Mouse (Mus musculus): ENCODE data around the gene E130308A19Rik. TPM values are rescaled to one million over a fixed set of nuclear protein-coding genes. Genes with fewer than 3 reads are reported as not detected.

The E130308A19Rik gene
- polyA plus RNA-seq, 1 experiment from 2014 or later: 37.3 TPM

GRCm38 (mm10) chr4:59596556-59596955 is 29.5 kb upstream of the E130308A19Rik start:
- H3K9me3 ChIP-seq (ENCODE audit: control insufficient read depth, low read length): no peaks in the 10 kb centered on the region
- no peak overlapping the region for H3K4me3 ChIP-seq (ENCODE audit: low read length)
- ATAC-seq: no peak
- no peak overlapping the region for H3K27ac ChIP-seq (ENCODE audit: low read depth, low read length)
- H3K36me3 ChIP-seq (ENCODE audit: control insufficient read depth, insufficient read depth, low read length): peaks cover 6% of the 10 kb centered on the region
- 90% methylated on average over 2 of the region's 2 CpGs for WGBS
- H3K4me1 ChIP-seq (ENCODE audit: control insufficient read depth, insufficient read depth, low read depth, low read length): no peaks in the 10 kb centered on the region
- H3K9ac ChIP-seq (ENCODE audit: low read depth, low read length): no peak overlapping the region
- no peak overlapping the region for H3K4me2 ChIP-seq (ENCODE audit: low read length)
- no peaks in the 10 kb centered on the region for H3K27me3 ChIP-seq (replicated peaks; ENCODE audit: control insufficient read depth, insufficient read depth, low read length)

DNA sequence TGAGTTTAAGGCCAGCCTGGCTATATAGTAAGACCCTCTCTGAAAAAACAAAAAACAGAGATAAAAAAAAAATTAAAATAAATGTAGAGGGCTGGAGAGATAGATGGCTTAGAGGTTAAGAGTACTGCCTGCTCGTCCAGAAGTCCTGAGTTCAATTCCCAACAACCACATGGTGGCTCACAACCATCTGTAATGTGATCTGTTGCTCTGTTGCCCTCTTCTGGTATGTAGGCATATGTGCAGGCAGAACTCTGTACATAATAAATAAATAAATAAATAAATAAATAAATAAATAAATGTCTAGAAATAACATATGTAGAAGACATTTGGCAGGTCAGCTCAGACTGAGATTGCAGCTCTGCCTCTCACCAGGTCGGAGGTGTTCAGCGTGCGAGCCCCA is 23.3 kb upstream of the E130308A19Rik start:
- 89% methylated on average over 4 of the region's 4 CpGs for WGBS
- ATAC-seq: no peak
- Histone ChIP-seq H3K4me2 (ENCODE audit: low read length) (no peak overlapping the region), H3K4me3 (ENCODE audit: low read length) (no peak overlapping the region), H3K27me3 (replicated peaks; ENCODE audit: control insufficient read depth, insufficient read depth, low read length) (no peaks in the 10 kb centered on the region), H3K9me3 (ENCODE audit: control insufficient read depth, low read length) (no peaks in the 10 kb centered on the region), H3K36me3 (ENCODE audit: control insufficient read depth, insufficient read depth, low read length) (0 out of 2 replicates have a peak, but pooled peaks cover under 1% of the 10 kb centered on the region), H3K4me1 (ENCODE audit: control insufficient read depth, insufficient read depth, low read depth, low read length) (no peaks in the 10 kb centered on the region), H3K9ac (ENCODE audit: low read depth, low read length) (no peak overlapping the region), H3K27ac (ENCODE audit: low read depth, low read length) (no peak overlapping the region)

- WGBS: 75% methylated on average over 3 of the region's 3 CpGs
- no peak for ATAC-seq
- no peaks in the 10 kb centered on the region for H3K4me1 ChIP-seq (ENCODE audit: control insufficient read depth, insufficient read depth, low read depth, low read length)
- no peak overlapping the region for H3K9ac ChIP-seq (ENCODE audit: low read depth, low read length)
- no peak overlapping the region for H3K27ac ChIP-seq (ENCODE audit: low read depth, low read length)
- H3K27me3 ChIP-seq (replicated peaks; ENCODE audit: control insufficient read depth, insufficient read depth, low read length): no peaks in the 10 kb centered on the region
- no peaks in the 10 kb centered on the region for H3K9me3 ChIP-seq (ENCODE audit: control insufficient read depth, low read length)
- no peaks in the 10 kb centered on the region for H3K36me3 ChIP-seq (ENCODE audit: control insufficient read depth, insufficient read depth, low read length)
- no peak overlapping the region for H3K4me2 ChIP-seq (ENCODE audit: low read length)
- no peak overlapping the region for H3K4me3 ChIP-seq (ENCODE audit: low read length)
These were observed 21.1 kb upstream of the E130308A19Rik start for GRCm38 (mm10) chr4:59604892-59605291.

DNA sequence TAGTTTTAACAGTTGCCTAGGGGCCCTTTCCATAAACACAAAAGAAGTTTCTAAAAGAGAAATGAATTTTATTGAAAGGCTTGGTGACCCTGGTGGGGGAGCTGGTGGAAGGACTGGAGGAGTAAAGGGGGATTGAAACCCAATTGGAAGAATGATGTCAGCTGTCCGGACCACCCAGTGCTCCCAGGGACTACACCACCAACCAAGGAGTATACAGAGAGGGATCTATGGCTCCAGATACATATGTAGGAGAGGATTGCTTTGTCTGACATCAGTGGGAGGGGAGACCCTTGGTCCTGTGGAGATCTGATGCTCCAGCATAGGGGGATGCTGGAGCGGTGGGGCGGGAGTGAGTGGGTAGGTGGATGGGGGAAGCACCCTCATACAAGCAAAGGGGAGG is 20.5 kb upstream of the E130308A19Rik start:
- no peak overlapping the region for H3K4me2 ChIP-seq (ENCODE audit: low read length)
- ATAC-seq: no peak
- 97% methylated on average over 3 of the region's 3 CpGs for WGBS

GRCm38 (mm10) chr4:59610411-59610810 is 15.6 kb upstream of the E130308A19Rik start:
- 82% methylated on average over 3 of the region's 3 CpGs for WGBS
- ATAC-seq: no peak
- no peak overlapping the region for H3K4me3 ChIP-seq (ENCODE audit: low read length)
- H3K27me3 ChIP-seq (replicated peaks; ENCODE audit: control insufficient read depth, insufficient read depth, low read length): no peaks in the 10 kb centered on the region
- no peak overlapping the region for H3K9ac ChIP-seq (ENCODE audit: low read depth, low read length)
- H3K9me3 ChIP-seq (ENCODE audit: control insufficient read depth, low read length): no peaks in the 10 kb centered on the region
- H3K4me1 ChIP-seq (ENCODE audit: control insufficient read depth, insufficient read depth, low read depth, low read length): no peaks in the 10 kb centered on the region
- H3K27ac ChIP-seq (ENCODE audit: low read depth, low read length): no peak overlapping the region
- H3K36me3 ChIP-seq (ENCODE audit: control insufficient read depth, insufficient read depth, low read length): no peaks in the 10 kb centered on the region
- H3K4me2 ChIP-seq (ENCODE audit: low read length): no peak overlapping the region

More for the DNA sequence above, 20.5 kb upstream of the E130308A19Rik start:
- no peak overlapping the region for H3K4me3 ChIP-seq (ENCODE audit: low read length)
- no peaks in the 10 kb centered on the region for H3K9me3 ChIP-seq (ENCODE audit: control insufficient read depth, low read length)
- H3K4me1 ChIP-seq (ENCODE audit: control insufficient read depth, insufficient read depth, low read depth, low read length): no peaks in the 10 kb centered on the region
- H3K36me3 ChIP-seq (ENCODE audit: control insufficient read depth, insufficient read depth, low read length): no peaks in the 10 kb centered on the region
- H3K27me3 ChIP-seq (replicated peaks; ENCODE audit: control insufficient read depth, insufficient read depth, low read length): no peaks in the 10 kb centered on the region
- no peak overlapping the region for H3K27ac ChIP-seq (ENCODE audit: low read depth, low read length)
- H3K9ac ChIP-seq (ENCODE audit: low read depth, low read length): no peak overlapping the region

GRCm38 (mm10) chr4:59614986-59615385 is 11.0 kb upstream of the E130308A19Rik start:
- Histone ChIP-seq H3K27ac (ENCODE audit: low read depth, low read length) (no peak overlapping the region), H3K9ac (ENCODE audit: low read depth, low read length) (no peak overlapping the region), H3K27me3 (replicated peaks; ENCODE audit: control insufficient read depth, insufficient read depth, low read length) (no peaks in the 10 kb centered on the region), H3K4me1 (ENCODE audit: control insufficient read depth, insufficient read depth, low read depth, low read length) (no peaks in the 10 kb centered on the region), H3K4me3 (ENCODE audit: low read length) (no peak overlapping the region), H3K4me2 (ENCODE audit: low read length) (no peak overlapping the region), H3K9me3 (ENCODE audit: control insufficient read depth, low read length) (no peaks in the 10 kb centered on the region), H3K36me3 (ENCODE audit: control insufficient read depth, insufficient read depth, low read length) (no peaks in the 10 kb centered on the region)
- ATAC-seq: no peak
- 56% methylated on average over 1 of the region's 1 CpGs for WGBS

GRCm38 (mm10) chr4:59619611-59620245 is 6.3 kb upstream of the E130308A19Rik start:
- H3K27me3 ChIP-seq (replicated peaks; ENCODE audit: control insufficient read depth, insufficient read depth, low read length): no peaks in the 10 kb centered on the region
- no peaks in the 10 kb centered on the region for H3K9me3 ChIP-seq (ENCODE audit: control insufficient read depth, low read length)
- H3K4me3 ChIP-seq (ENCODE audit: low read length): no peak overlapping the region
- no peaks in the 10 kb centered on the region for H3K4me1 ChIP-seq (ENCODE audit: control insufficient read depth, insufficient read depth, low read depth, low read length)
- no peak overlapping the region for H3K9ac ChIP-seq (ENCODE audit: low read depth, low read length)
- H3K4me2 ChIP-seq (ENCODE audit: low read length): no peak overlapping the region
- 91% methylated on average over 5 of the region's 5 CpGs for WGBS
- no peaks in the 10 kb centered on the region for H3K36me3 ChIP-seq (ENCODE audit: control insufficient read depth, insufficient read depth, low read length)
- no peak for ATAC-seq
- no peak overlapping the region for H3K27ac ChIP-seq (ENCODE audit: low read depth, low read length)

DNA sequence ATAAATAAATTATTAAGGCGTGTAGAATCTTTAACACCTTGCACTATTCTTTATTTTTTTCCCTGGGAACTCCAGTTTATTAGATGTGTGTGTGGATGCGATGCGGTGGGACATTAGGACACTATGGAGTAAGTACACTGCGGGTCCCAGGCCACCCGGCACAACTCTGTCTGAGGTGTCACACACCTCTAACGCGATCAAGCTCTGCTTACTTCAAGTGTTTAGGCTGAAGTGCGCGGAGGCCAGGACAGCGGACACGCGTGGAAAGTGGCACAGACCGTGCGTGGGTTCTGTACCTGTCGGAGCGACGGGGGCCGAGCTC is 374 bp upstream of the E130308A19Rik start:
- peak overlapping the region; percentile 96 for H3K9ac ChIP-seq (ENCODE audit: low read depth, low read length)
- no peak for ATAC-seq
- H3K4me3 ChIP-seq (ENCODE audit: low read length): peak overlapping the region; percentile 98
- H3K4me1 ChIP-seq (ENCODE audit: control insufficient read depth, insufficient read depth, low read depth, low read length): peaks cover 16% of the 10 kb centered on the region
- peak overlapping the region; percentile 60 for H3K4me2 ChIP-seq (ENCODE audit: low read length)
- no peaks in the 10 kb centered on the region for H3K27me3 ChIP-seq (replicated peaks; ENCODE audit: control insufficient read depth, insufficient read depth, low read length)
- H3K27ac ChIP-seq (ENCODE audit: low read depth, low read length): peak overlapping the region; percentile 93
- H3K36me3 ChIP-seq (ENCODE audit: control insufficient read depth, insufficient read depth, low read length): no peaks in the 10 kb centered on the region
- H3K9me3 ChIP-seq (ENCODE audit: control insufficient read depth, low read length): no peaks in the 10 kb centered on the region
- 2% methylated on average over 18 of the region's 18 CpGs for WGBS

DNA sequence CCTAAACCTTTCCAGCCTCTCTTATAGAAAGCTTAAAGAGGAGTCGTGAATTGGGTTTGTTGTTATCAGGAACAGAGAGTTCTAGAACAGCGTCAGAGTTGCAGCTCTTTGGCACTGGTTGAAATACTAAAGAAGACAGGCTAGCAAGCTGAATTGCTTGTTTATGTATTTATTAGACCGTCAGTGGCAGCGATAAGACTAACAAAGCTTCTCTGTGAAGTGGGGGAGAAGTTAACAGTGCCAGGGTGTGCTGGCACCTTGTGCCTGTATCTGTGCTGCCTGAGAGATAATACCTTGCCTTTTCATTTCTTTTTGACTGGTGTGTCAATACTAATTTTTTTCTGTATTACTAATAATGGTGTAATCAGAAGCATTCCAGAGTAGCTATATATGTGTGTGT is 2.2 kb downstream of the E130308A19Rik start:
- Histone ChIP-seq H3K4me1 (ENCODE audit: control insufficient read depth, insufficient read depth, low read depth, low read length) (peaks cover 16% of the 10 kb centered on the region), H3K36me3 (ENCODE audit: control insufficient read depth, insufficient read depth, low read length) (no peaks in the 10 kb centered on the region), H3K9ac (ENCODE audit: low read depth, low read length) (no peak overlapping the region), H3K9me3 (ENCODE audit: control insufficient read depth, low read length) (no peaks in the 10 kb centered on the region), H3K27me3 (replicated peaks; ENCODE audit: control insufficient read depth, insufficient read depth, low read length) (no peaks in the 10 kb centered on the region), H3K27ac (ENCODE audit: low read depth, low read length) (no peak overlapping the region), H3K4me2 (ENCODE audit: low read length) (peak overlapping the region; percentile 13), H3K4me3 (ENCODE audit: low read length) (no peak overlapping the region)
- 39% methylated on average over 4 of the region's 4 CpGs for WGBS
- ATAC-seq: no peak

Measured in hindbrain, embryonic 16.5 days (tissue).